Mouse (Mus musculus) forebrain, embryonic 11.5 days (tissue): ENCODE results near the gene Smoc1. TPM values are rescaled to one million over a fixed set of nuclear protein-coding genes. Genes with fewer than 3 reads are reported as not detected.

Experiments
- ATAC-seq: fragments of 200-750 bp; cut with Nextera tagmentation; replicated peaks from 2 replicates; pipeline ENCODE4 v1.8.0; 2017; ENCODE audit warnings: moderate TSS enrichment; ENCODE audit not compliant: low FRiP score
- DNase-seq: peaks from one replicate; pipeline ENCODE4 v3.0.0-alpha.2; 2017; ENCODE audit warnings: low spot score
- H3K27ac ChIP-seq: fragments of 300-500 bp; sonication (generic); 2 replicates; pipeline ENCODE4 v1.5.1; 2014; ENCODE audit warnings: low read depth, low read length
- H3K27me3 ChIP-seq: fragments of 300-500 bp; sonication (generic); 2 replicates; pipeline ENCODE4 v1.6.1; 2014; ENCODE audit warnings: mild to moderate bottlenecking, low read length, mixed read lengths; ENCODE audit not compliant: control insufficient read depth, insufficient read depth
- H3K36me3 ChIP-seq: fragments of 300-500 bp; sonication (generic); 2 replicates; pipeline ENCODE4 v1.6.1; 2014; ENCODE audit warnings: mild to moderate bottlenecking, low read length, moderate library complexity, mixed read lengths; ENCODE audit not compliant: control insufficient read depth, insufficient read depth
- H3K4me1 ChIP-seq: fragments of 300-500 bp; sonication (generic); replicated peaks from 2 replicates; pipeline ENCODE4 v1.6.1; 2014; ENCODE audit warnings: low read length, mixed read lengths; ENCODE audit not compliant: control insufficient read depth, insufficient read depth
- H3K4me2 ChIP-seq: fragments of 300-500 bp; sonication (generic); 2 replicates; pipeline ENCODE4 v1.6.1; 2014; ENCODE audit warnings: low read depth, mild to moderate bottlenecking, low read length, moderate library complexity, mixed read lengths; ENCODE audit not compliant: severe bottlenecking
- H3K4me3 ChIP-seq: fragments of 300-500 bp; sonication (generic); 2 replicates; pipeline ENCODE4 v1.5.1; 2014; ENCODE audit warnings: low read depth, low read length
- H3K9ac ChIP-seq: fragments of 300-500 bp; sonication (generic); 2 replicates; pipeline ENCODE4 v1.6.1; 2014; ENCODE audit warnings: low read length
- H3K9me3 ChIP-seq: fragments of 300-500 bp; sonication (generic); 2 replicates; pipeline ENCODE4 v1.6.1; 2016; ENCODE audit warnings: low read length, mixed read lengths; ENCODE audit not compliant: control insufficient read depth
- WGBS: fragments of 180-500 bp; shearing (Covaris S2); extraction: QIAGEN DNeasy Blood & Tissue Kit; methylation state at CpG from one replicate; pipeline ENCODE4 v1.1.7; 2014; 5-methylcytosine and 5-hydroxymethylcytosine counted together
- polyA plus RNA-seq: library from polyadenylated mRNA; unstranded; fragments of >200 nt; fragmentation: Nextera tagmentation; extraction: Ambion mirVana; gene quantifications from 2 replicates; pipeline ENCODE4 v1.2.1, GENCODE M21; 2014

The Smoc1 gene
- polyA plus RNA-seq, 1 experiment from 2014 or later = 6.7 TPM

DNA sequence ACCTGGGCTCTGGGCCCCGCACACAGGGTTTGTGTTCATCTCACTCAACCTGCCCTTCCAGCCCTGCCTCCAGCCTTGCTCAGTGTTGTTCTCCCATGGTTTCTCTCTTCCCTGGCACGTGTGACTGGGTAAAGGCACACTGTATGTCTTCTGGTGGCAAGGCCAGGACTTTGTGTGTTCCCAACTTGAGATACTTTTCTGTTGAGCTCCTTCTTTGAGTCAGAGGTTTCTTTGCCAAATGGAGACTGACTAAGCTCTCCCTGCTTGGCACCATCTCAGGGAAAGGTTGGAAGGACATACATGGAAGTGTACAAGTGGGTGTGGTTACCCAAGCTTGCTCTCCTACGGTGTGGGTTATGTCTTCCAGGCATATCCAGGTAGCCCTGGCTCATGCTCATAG, 136.5 kb downstream of the Smoc1 start:
- WGBS = 80% methylated on average over 3 of the region's 3 CpGs
- Histone ChIP-seq H3K9ac (no peak overlapping the region), H3K27me3 (no peaks in the 10 kb centered on the region), H3K9me3 (no peaks in the 10 kb centered on the region), H3K4me1 (no peaks in the 10 kb centered on the region), H3K4me3 (no peak overlapping the region), H3K4me2 (no peak overlapping the region), H3K36me3 (no peaks in the 10 kb centered on the region), H3K27ac (no peak overlapping the region)
- DNase-seq (no peak), ATAC-seq (no peak)

DNA sequence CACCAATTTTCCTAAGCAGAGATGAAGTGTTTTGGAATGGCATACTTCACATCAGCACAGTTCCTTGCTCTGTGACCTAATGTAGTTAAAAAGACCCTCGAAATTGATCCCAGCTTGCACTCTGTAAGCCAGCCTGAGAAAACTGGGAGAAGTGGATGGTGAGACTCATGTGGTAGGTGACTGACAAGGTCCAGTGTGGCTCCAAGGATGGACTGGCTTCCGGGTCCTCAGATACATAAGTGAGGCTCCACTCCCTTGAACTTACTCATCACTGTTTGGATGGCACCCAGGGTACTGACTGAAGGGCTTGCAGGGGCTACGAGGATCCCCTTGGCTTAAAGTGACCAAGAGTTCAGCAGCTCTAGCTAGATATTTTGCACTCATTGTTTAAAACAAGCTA, 137.0 kb downstream of the Smoc1 start:
- no peak for ATAC-seq
- no peak overlapping the region for H3K4me3 ChIP-seq
- no peaks in the 10 kb centered on the region for H3K4me1 ChIP-seq
- H3K9me3 ChIP-seq = no peaks in the 10 kb centered on the region
- 84% methylated on average over 3 of the region's 3 CpGs for WGBS
- H3K4me2 ChIP-seq = no peak overlapping the region
- H3K9ac ChIP-seq = no peak overlapping the region
- no peaks in the 10 kb centered on the region for H3K27me3 ChIP-seq
- no peak for DNase-seq
- no peaks in the 10 kb centered on the region for H3K36me3 ChIP-seq
- H3K27ac ChIP-seq = no peak overlapping the region

DNA sequence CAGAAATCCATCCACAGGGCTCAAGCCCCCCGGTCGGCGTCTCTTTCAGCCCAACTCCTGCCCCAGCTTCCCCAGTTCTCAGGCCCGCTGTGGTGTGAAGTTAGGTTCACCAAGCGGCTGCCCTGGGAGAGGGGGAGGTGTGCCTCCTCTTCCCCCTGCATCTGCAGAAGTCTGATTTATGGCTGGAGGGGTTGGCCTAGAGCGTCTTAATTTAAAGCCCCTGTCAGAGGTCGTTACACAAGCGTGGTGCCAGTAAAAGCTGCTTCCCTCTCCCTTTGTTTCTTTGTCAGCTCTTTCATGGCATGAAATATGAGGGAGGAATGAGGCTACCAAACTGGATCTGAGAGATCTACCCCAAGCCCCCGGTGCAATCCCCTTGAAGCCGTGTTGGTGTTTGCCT, 139.5 kb downstream of the Smoc1 start:
- Histone ChIP-seq H3K9ac (no peak overlapping the region), H3K4me2 (no peak overlapping the region), H3K27ac (no peak overlapping the region), H3K4me3 (no peak overlapping the region), H3K36me3 (no peaks in the 10 kb centered on the region), H3K9me3 (no peaks in the 10 kb centered on the region), H3K27me3 (no peaks in the 10 kb centered on the region), H3K4me1 (no peaks in the 10 kb centered on the region)
- WGBS = 19% methylated on average over 10 of the region's 10 CpGs
- DNase-seq = no peak
- no peak for ATAC-seq

DNA sequence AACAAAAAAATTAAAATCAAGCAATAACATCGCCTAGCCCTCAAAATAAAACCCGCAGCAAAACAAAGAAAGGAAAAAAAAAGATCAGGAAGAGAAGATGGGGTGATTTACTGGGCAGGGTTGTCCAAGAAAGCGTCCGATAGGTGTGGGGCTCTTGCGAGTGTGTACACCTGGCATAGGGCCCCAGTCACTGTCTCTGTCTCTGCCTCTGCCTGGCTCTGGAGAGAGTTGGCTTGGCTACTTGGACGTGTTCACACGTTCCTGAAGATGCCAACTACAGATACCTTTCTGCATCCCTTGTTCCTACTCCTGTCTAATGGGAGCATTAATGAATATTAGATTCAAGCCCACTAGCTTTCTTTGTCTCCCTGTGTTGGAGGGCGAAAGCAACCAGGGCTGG, 140.0 kb downstream of the Smoc1 start:
- Histone ChIP-seq H3K36me3 (no peaks in the 10 kb centered on the region), H3K27me3 (no peaks in the 10 kb centered on the region), H3K4me1 (no peaks in the 10 kb centered on the region), H3K9ac (no peak overlapping the region), H3K27ac (no peak overlapping the region), H3K4me2 (no peak overlapping the region), H3K4me3 (no peak overlapping the region), H3K9me3 (no peaks in the 10 kb centered on the region)
- no peak for DNase-seq
- WGBS = 93% methylated on average over 8 of the region's 8 CpGs
- no peak for ATAC-seq

DNA sequence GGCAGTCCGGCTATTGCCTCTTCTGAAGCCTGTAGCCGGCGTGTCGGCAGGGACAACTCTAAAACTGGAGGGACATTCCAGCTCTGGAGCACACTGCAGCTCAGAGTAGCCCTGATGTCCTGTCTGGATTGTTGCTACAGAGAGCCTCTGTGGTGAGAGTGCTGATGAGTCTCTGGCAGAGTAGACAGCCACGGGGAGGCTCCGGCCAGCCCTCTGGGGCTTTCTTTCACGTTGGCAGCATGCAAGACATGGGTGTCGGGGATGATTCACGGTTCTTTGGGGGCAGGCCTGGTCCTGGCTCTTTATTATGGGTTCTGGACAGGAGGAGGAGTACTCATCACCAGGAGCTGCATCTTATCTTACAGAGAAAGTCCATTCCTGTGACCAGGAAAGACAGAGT, 140.5 kb downstream of the Smoc1 start:
- 85% methylated on average over 9 of the region's 9 CpGs for WGBS
- Histone ChIP-seq H3K27ac (no peak overlapping the region), H3K4me2 (no peak overlapping the region), H3K36me3 (no peaks in the 10 kb centered on the region), H3K9ac (no peak overlapping the region), H3K27me3 (no peaks in the 10 kb centered on the region), H3K4me3 (no peak overlapping the region), H3K9me3 (no peaks in the 10 kb centered on the region), H3K4me1 (no peaks in the 10 kb centered on the region)
- DNase-seq (no peak), ATAC-seq (no peak)

DNA sequence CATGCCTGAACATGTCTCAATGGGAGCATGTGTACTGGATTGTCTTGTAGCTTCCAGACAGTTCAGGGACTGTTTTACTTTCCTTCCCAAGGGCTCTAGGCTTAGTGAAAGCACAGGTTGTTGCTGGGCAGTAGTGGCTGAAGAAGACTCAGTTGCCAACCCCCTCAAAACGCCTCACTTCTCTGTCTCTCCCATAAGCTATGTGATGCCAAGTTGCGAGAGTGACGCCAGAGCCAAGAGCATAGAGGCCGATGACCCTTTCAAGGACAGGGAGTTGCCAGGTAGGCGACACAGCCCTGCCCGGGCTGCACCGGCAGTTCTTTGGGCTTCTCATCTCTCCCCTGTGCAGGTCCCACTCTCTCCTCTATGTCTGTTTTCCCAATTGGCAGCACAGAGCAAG, 141.4 kb downstream of the Smoc1 start:
- DNase-seq = no peak

DNA sequence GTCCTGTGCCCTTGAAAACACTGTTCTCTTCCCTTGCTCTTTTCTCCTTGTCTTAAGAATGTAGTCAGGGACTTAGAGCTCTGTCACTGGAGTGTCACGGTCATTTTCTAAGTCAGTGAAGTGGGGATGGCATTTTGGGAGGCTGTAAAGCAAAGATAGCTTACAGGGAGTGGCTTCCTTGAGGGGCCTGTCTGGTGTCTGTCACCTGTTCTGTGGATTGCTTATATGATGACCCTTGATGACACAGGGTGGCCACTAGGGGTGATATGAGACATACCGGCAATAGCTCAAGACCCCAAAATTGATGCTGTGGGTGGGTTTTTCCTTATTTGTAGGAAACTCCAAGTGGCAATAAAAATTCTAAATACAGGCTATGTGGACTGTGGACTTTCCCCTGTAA, 141.9 kb downstream of the Smoc1 start:
- Histone ChIP-seq H3K4me1 (no peaks in the 10 kb centered on the region), H3K27ac (no peak overlapping the region), H3K9ac (no peak overlapping the region), H3K9me3 (no peaks in the 10 kb centered on the region), H3K27me3 (no peaks in the 10 kb centered on the region), H3K36me3 (no peaks in the 10 kb centered on the region), H3K4me2 (no peak overlapping the region), H3K4me3 (no peak overlapping the region)
- ATAC-seq (no peak), DNase-seq (no peak)
- WGBS = 91% methylated on average over 2 of the region's 2 CpGs

More for the DNA sequence above, 141.4 kb downstream of the Smoc1 start:
- Histone ChIP-seq H3K27ac (no peak overlapping the region), H3K27me3 (no peaks in the 10 kb centered on the region), H3K4me2 (no peak overlapping the region), H3K4me1 (no peaks in the 10 kb centered on the region), H3K9ac (no peak overlapping the region), H3K9me3 (no peaks in the 10 kb centered on the region), H3K36me3 (no peaks in the 10 kb centered on the region), H3K4me3 (no peak overlapping the region)
- 93% methylated on average over 7 of the region's 7 CpGs for WGBS
- ATAC-seq = no peak

DNA sequence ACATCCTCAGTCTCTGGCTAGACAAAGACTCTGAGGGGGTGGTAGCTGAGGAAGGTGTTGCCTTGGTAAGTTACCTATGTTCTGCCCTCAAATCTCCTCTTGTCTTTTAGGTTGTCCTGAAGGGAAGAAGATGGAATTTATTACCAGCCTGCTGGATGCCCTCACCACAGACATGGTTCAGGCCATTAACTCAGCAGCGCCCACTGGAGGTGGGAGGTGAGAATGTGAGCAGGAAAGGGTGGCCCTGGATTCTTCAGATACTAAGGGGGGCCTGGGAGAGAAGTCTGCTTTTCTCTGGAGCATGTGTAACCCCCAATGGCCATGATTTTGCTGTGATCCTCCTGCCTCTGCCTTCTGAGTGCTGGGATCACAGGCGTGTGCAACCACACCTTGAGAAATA, 143.5 kb downstream of the Smoc1 start:
- H3K27ac ChIP-seq = no peak overlapping the region
- H3K9me3 ChIP-seq = no peaks in the 10 kb centered on the region
- 81% methylated on average over 2 of the region's 2 CpGs for WGBS
- no peak overlapping the region for H3K9ac ChIP-seq
- DNase-seq (no peak), ATAC-seq (no peak)
- H3K4me3 ChIP-seq = no peak overlapping the region
- H3K4me1 ChIP-seq = no peaks in the 10 kb centered on the region
- H3K27me3 ChIP-seq = no peaks in the 10 kb centered on the region
- H3K36me3 ChIP-seq = no peaks in the 10 kb centered on the region
- H3K4me2 ChIP-seq = no peak overlapping the region

DNA sequence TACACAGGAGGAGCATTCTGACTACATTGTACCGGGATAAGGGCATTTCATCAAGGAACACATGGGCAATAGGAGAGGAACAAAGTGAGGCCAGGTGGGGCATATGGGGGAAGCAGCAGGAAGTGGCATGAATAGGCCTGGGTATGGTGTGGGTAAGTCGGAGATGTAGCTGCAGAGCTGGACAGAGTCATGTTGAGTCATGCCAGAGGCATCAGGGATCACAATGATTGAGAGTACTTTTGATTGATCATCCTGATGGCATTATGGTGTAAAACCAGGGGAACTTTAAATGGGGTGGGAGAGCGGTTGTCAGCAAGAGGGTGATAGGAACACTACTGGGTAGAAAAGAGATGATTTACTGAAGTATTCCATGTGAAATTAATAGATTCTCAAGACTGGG, 146.4 kb downstream of the Smoc1 start:
- H3K9me3 ChIP-seq = no peaks in the 10 kb centered on the region
- no peak overlapping the region for H3K4me3 ChIP-seq
- ATAC-seq (no peak), DNase-seq (no peak)
- no peaks in the 10 kb centered on the region for H3K36me3 ChIP-seq
- no peak overlapping the region for H3K27ac ChIP-seq
- H3K4me2 ChIP-seq = no peak overlapping the region
- no peaks in the 10 kb centered on the region for H3K4me1 ChIP-seq
- no peaks in the 10 kb centered on the region for H3K27me3 ChIP-seq
- no peak overlapping the region for H3K9ac ChIP-seq
- WGBS = 89% methylated on average over 3 of the region's 3 CpGs
